Mouse (Mus musculus) heart, adult 2 months (tissue): Measurements from ENCODE around the gene Fscn3. TPM values are rescaled to one million over a fixed set of nuclear protein-coding genes. Genes with fewer than 3 reads are reported as not detected.
A peak's percentile ranks its signal among the peaks of the same experiment; 100 is the strongest.

Experiments used
- DNase-seq, 2 experiments: peaks; one replicate each; pipeline ENCODE4 v3.0.0; 2021
- H3K27ac ChIP-seq: fragments of 200-600 bp; 2 replicates; pipeline ENCODE4 v1.8.1; 2022
- H3K27me3 ChIP-seq: fragments of 200-500 bp; 2 replicates; pipeline ENCODE4 v1.6.1; 2012; ENCODE audit warnings: mild to moderate bottlenecking, low read length, inconsistent platforms, mixed read lengths; ENCODE audit not compliant: control insufficient read depth, insufficient read depth
- H3K36me3 ChIP-seq: fragments of 200-500 bp; 2 replicates; pipeline ENCODE4 v1.6.1; 2012; ENCODE audit warnings: low read length, inconsistent platforms; ENCODE audit not compliant: control insufficient read depth, insufficient read depth
- H3K4me1 ChIP-seq: fragments of 200-500 bp; 2 replicates; pipeline ENCODE4 v1.6.1; 2011; ENCODE audit warnings: low read length; ENCODE audit not compliant: control insufficient read depth, insufficient read depth
- H3K4me3 ChIP-seq: fragments of 200-600 bp; 2 replicates; pipeline ENCODE4 v1.8.1; 2022
- H3K79me2 ChIP-seq: fragments of 200-500 bp; replicated peaks from 2 replicates; pipeline ENCODE4 v1.6.1; 2012; ENCODE audit warnings: mild to moderate bottlenecking, inconsistent platforms, low read length, moderate library complexity, mixed read lengths; ENCODE audit not compliant: control insufficient read depth, insufficient read depth
- H3K9ac ChIP-seq: fragments of 200-500 bp; 2 replicates; pipeline ENCODE4 v1.6.1; 2012; ENCODE audit warnings: low read depth, mild to moderate bottlenecking, control low read depth, inconsistent platforms, low read length, mixed read lengths
- CTCF ChIP-seq: fragments of 200-600 bp; IDR thresholded peaks from 2 replicates; pipeline ENCODE4 v1.8.1; 2022; ENCODE audit warnings: antibody characterized with exemption, mild to moderate bottlenecking, moderate library complexity
- EP300 ChIP-seq: fragments of 200-500 bp; IDR thresholded peaks from 2 replicates; pipeline ENCODE4 v1.6.1; 2011; ENCODE audit warnings: low read depth, low read length, control low read depth; ENCODE audit not compliant: insufficient read depth
- POLR2A ChIP-seq: fragments of 200-500 bp; IDR thresholded peaks from 2 replicates; pipeline ENCODE4 v1.6.1; 2011; ENCODE audit warnings: mild to moderate bottlenecking, low read depth, low read length, control low read depth; ENCODE audit not compliant: insufficient read depth
- WGBS: fragments of 180-500 bp; shearing (Covaris S2); methylation state at CpG from one replicate; pipeline ENCODE4 v1.1.7; 2018; 5-methylcytosine and 5-hydroxymethylcytosine counted together
- intact Hi-C: fragments of 180-260 bp; cut with DNase I; formaldehyde crosslinking; loops from one replicate; pipeline ENCODE4 v1.15.1; 2025
- polyA plus RNA-seq: library from polyadenylated mRNA; depleted of rRNA; stranded (reverse); fragments of >200 nt; gene quantifications from 2 replicates; pipeline ENCODE4 v1.2.3, GENCODE M21; 2012
- total RNA-seq, 2 experiments: library from RNA; stranded (reverse); gene quantifications; 2 replicates each; pipeline ENCODE4 v1.2.3; 2021

Gene Fscn3
- total and polyA plus RNA-seq, 3 experiments, result not detected

GRCm38 (mm10) chr6:28450977-28451376, 23.4 kb downstream of the Fscn3 start:
- H3K79me2 ChIP-seq, result no peaks in the 10 kb centered on the region
- no peak for DNase-seq
- 3% methylated on average over 12 of the region's 12 CpGs for WGBS
- TF ChIP-seq EP300 (no peak), POLR2A (no peak), CTCF (no peak)
- H3K27me3 ChIP-seq, result peaks cover 6% of the 10 kb centered on the region; the same call in 1 of the 2 replicates
- no peak overlapping the region for H3K4me3 ChIP-seq
- no peaks in the 10 kb centered on the region for H3K4me1 ChIP-seq
- no peak overlapping the region for H3K9ac ChIP-seq
- intact Hi-C loops, result no loop called here
- no peak overlapping the region for H3K27ac ChIP-seq
- H3K36me3 ChIP-seq, result no peaks in the 10 kb centered on the region

DNA sequence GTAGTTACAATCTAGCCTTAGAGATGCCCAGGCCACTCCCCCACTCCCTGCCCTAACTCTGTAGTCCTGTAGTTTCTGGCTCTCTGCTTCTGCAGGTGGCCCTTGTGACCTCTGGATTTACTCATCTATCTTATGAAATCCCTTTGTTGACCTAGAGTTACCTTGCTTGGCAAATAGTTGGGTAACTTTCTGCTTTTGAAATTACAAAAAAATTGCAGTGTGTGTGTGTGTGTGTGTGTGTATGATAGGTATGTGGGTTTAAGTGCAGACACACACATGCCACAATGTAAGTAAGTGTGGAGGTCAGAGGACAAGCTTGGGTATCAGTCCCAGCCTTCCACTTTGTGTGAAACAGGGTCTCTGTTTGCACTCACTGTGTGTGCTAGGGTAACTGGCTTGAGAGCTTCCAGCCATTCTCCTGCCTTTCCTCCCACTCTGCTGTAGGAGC, 31.7 kb downstream of the Fscn3 start:
- Histone ChIP-seq H3K9ac (no peak overlapping the region), H3K27ac (no peak overlapping the region), H3K36me3 (no peaks in the 10 kb centered on the region), H3K4me1 (no peaks in the 10 kb centered on the region), H3K4me3 (no peak overlapping the region), H3K27me3 (no peaks in the 10 kb centered on the region), H3K79me2 (no peaks in the 10 kb centered on the region)
- TF ChIP-seq POLR2A (no peak), EP300 (no peak), CTCF (no peak)
- intact Hi-C loops, result no loop called here
- DNase-seq, result no peak

GRCm38 (mm10) chr6:28460534-28460933, 32.9 kb downstream of the Fscn3 start:
- no peak overlapping the region for H3K4me3 ChIP-seq
- peak; percentile 75 to 84 for DNase-seq
- 4% methylated on average over 5 of the region's 5 CpGs for WGBS
- no peaks in the 10 kb centered on the region for H3K4me1 ChIP-seq
- intact Hi-C loops, result loop anchor here (1.0 to 5.0 kb wide), 3 partner anchors 38 to 151 kb away; partner anchors contain the start of gene Arf5
- no peaks in the 10 kb centered on the region for H3K79me2 ChIP-seq
- no peak overlapping the region for H3K9ac ChIP-seq
- H3K36me3 ChIP-seq, result no peaks in the 10 kb centered on the region
- H3K27ac ChIP-seq, result no peak overlapping the region
- no peaks in the 10 kb centered on the region for H3K27me3 ChIP-seq
- TF ChIP-seq CTCF (peak; percentile 93), POLR2A (no peak)

- intact Hi-C loops, result loop anchor here (5.0 kb wide), 1 partner anchor 42 kb away; the partner anchor contains the start of gene Arf5
- H3K27ac ChIP-seq, result no peak overlapping the region
- WGBS, result 53% methylated on average over 6 of the region's 6 CpGs
- TF ChIP-seq CTCF (no peak), POLR2A (no peak), EP300 (no peak)
- no peak overlapping the region for H3K4me3 ChIP-seq
- no peaks in the 10 kb centered on the region for H3K27me3 ChIP-seq
- H3K9ac ChIP-seq, result no peak overlapping the region
- DNase-seq, result no peak
- no peaks in the 10 kb centered on the region for H3K4me1 ChIP-seq
- H3K36me3 ChIP-seq, result no peaks in the 10 kb centered on the region
- no peaks in the 10 kb centered on the region for H3K79me2 ChIP-seq
Observed at GRCm38 (mm10) chr6:28464630-28465029, 37.0 kb downstream of the Fscn3 start.

DNA sequence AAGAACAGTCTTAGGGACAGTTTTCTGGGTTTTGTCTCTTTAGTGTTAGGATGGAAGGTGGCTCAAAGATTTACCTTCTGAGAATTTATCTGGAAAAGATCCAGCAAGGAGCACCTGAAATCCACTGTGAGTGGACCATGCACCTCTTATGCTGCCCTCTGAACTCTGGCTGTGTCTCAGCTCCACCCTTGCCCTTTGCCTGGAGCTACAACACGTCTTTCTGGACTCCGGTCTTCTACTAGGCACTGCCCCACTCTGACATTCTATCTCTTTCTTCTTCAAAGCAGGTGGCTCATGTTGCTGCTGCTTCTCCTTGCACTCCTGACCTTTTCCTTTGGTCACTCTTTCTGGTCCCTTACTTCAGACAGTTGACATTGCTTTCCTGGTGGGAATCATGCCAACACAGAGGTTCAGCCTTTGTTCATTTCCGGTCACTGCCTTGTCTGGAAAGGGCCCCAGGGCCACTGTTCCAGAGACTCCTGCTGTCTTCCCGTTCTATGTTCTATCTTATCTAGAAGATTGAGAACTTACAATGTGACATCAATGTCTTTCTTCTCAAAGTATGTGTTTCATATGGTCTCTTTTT, 42.5 kb downstream of the Fscn3 start:
- 36% methylated on average over 4 of the region's 4 CpGs for WGBS
- no peaks in the 10 kb centered on the region for H3K36me3 ChIP-seq
- no peaks in the 10 kb centered on the region for H3K79me2 ChIP-seq
- no peak overlapping the region for H3K27ac ChIP-seq
- H3K4me3 ChIP-seq, result no peak overlapping the region
- intact Hi-C loops, result no loop called here
- DNase-seq, result no peak
- TF ChIP-seq POLR2A, result no peak
- TF ChIP-seq CTCF, result no peak
- no peak for TF ChIP-seq EP300
- H3K4me1 ChIP-seq, result no peaks in the 10 kb centered on the region; the same call in 1 of the 2 replicates
- no peaks in the 10 kb centered on the region for H3K27me3 ChIP-seq
- H3K9ac ChIP-seq, result no peak overlapping the region

DNA sequence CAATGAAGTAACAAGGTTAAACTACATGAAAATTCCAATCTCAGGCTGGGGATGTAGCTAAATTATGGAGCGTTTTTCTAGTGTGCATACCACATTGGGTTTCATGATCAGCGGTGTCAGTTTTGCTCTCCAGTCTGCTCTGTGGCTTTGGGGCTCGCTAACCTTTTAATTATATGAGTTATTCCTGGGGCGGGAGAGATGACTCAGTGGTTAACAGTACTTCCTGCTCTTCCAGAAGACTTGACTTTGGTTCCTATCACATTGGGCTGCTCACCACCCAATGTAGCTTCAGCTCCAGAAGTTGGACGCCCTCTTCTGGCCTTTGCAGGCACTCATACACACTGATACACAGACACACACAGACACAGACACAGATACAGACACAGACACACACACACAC, 43.0 kb downstream of the Fscn3 start:
- Histone ChIP-seq H3K27ac (no peak overlapping the region), H3K36me3 (no peaks in the 10 kb centered on the region), H3K79me2 (no peaks in the 10 kb centered on the region), H3K4me3 (no peak overlapping the region), H3K27me3 (no peaks in the 10 kb centered on the region), H3K4me1 (no peaks in the 10 kb centered on the region; the same call in 1 of the 2 replicates), H3K9ac (no peak overlapping the region)
- DNase-seq, result no peak
- WGBS, result 71% methylated on average over 5 of the region's 5 CpGs
- TF ChIP-seq EP300 (no peak), POLR2A (no peak), CTCF (no peak)
- intact Hi-C loops, result no loop called here
